Mouse (Mus musculus): ENCODE results near the gene Mdfic. TPM values are rescaled to one million over a fixed set of nuclear protein-coding genes. Genes with fewer than 3 reads are reported as not detected.

Mdfic gene
- total RNA-seq, 2 experiments from 2014 or later: 2.8 to 3.2 TPM

- intact Hi-C loops (cut with DNase I): no loop called here
Observed at GRCm38 (mm10) chr6:15777070-15777469, 56.6 kb downstream of the Mdfic start.

GRCm38 (mm10) chr6:15780127-15780526 is 59.7 kb downstream of the Mdfic start:
- no peak for DNase-seq (ENCODE audit: extremely low spot score in 1 of 2, low spot score in 2 of 2)
- intact Hi-C loops (cut with DNase I): no loop called here

More at GRCm38 (mm10) chr6:15777070-15777469, 56.6 kb downstream of the Mdfic start:
- DNase-seq (ENCODE audit: extremely low spot score in 1 of 2, low spot score in 2 of 2): no peak

- intact Hi-C loops (cut with DNase I): no loop called here
- no peak for DNase-seq (ENCODE audit: extremely low spot score in 1 of 2, low spot score in 2 of 2)
Observed at GRCm38 (mm10) chr6:15780688-15781087, 60.2 kb downstream of the Mdfic start.

- peak; percentile 54 to 80 for DNase-seq (ENCODE audit: extremely low spot score in 1 of 2, low spot score in 2 of 2)
- intact Hi-C loops (cut with DNase I): no loop called here
Observed at GRCm38 (mm10) chr6:15789523-15790500, 69.4 kb downstream of the Mdfic start.

- intact Hi-C loops (cut with DNase I): no loop called here
- DNase-seq (ENCODE audit: extremely low spot score in 1 of 2, low spot score in 2 of 2): no peak
Observed at GRCm38 (mm10) chr6:15792680-15793601, 72.5 kb downstream of the Mdfic start.

- DNase-seq (ENCODE audit: extremely low spot score in 1 of 2, low spot score in 2 of 2): no peak
- intact Hi-C loops (cut with DNase I): no loop called here
Observed at GRCm38 (mm10) chr6:15793602-15794345, 73.3 kb downstream of the Mdfic start.

GRCm38 (mm10) chr6:15794801-15795200 is 74.3 kb downstream of the Mdfic start:
- DNase-seq (ENCODE audit: extremely low spot score in 1 of 2, low spot score in 2 of 2): no peak
- intact Hi-C loops (cut with DNase I): no loop called here

GRCm38 (mm10) chr6:15807382-15807781 is 86.9 kb downstream of the Mdfic start:
- intact Hi-C loops (cut with DNase I): no loop called here
- no peak for DNase-seq (ENCODE audit: extremely low spot score in 1 of 2, low spot score in 2 of 2)

GRCm38 (mm10) chr6:15825236-15825635 is 104.8 kb downstream of the Mdfic start:
- no peak for DNase-seq (ENCODE audit: extremely low spot score in 1 of 2, low spot score in 2 of 2)
- intact Hi-C loops (cut with DNase I): no loop called here

- no peak for DNase-seq (ENCODE audit: extremely low spot score in 1 of 2, low spot score in 2 of 2)
- intact Hi-C loops (cut with DNase I): no loop called here
Observed at GRCm38 (mm10) chr6:15829812-15830211, 109.4 kb downstream of the Mdfic start.

GRCm38 (mm10) chr6:15830651-15831050 is 110.2 kb downstream of the Mdfic start:
- no peak for DNase-seq (ENCODE audit: extremely low spot score in 1 of 2, low spot score in 2 of 2)
- intact Hi-C loops (cut with DNase I): no loop called here

GRCm38 (mm10) chr6:15837695-15838094 is 117.2 kb downstream of the Mdfic start:
- intact Hi-C loops (cut with DNase I): no loop called here
- DNase-seq (ENCODE audit: extremely low spot score in 1 of 2, low spot score in 2 of 2): no peak

- intact Hi-C loops (cut with DNase I): no loop called here
Observed at GRCm38 (mm10) chr6:15839831-15840230, 119.4 kb downstream of the Mdfic start.

GRCm38 (mm10) chr6:15840429-15840828 is 120.0 kb downstream of the Mdfic start:
- intact Hi-C loops (cut with DNase I): no loop called here
- no peak for DNase-seq (ENCODE audit: extremely low spot score in 1 of 2, low spot score in 2 of 2)

More at GRCm38 (mm10) chr6:15839831-15840230, 119.4 kb downstream of the Mdfic start:
- DNase-seq (ENCODE audit: extremely low spot score in 1 of 2, low spot score in 2 of 2): no peak

- no peak for DNase-seq (ENCODE audit: extremely low spot score in 1 of 2, low spot score in 2 of 2)
- intact Hi-C loops (cut with DNase I): no loop called here
Observed at GRCm38 (mm10) chr6:15841476-15842209, 121.2 kb downstream of the Mdfic start.

GRCm38 (mm10) chr6:15843295-15843694 is 122.8 kb downstream of the Mdfic start:
- no peak for DNase-seq (ENCODE audit: extremely low spot score in 1 of 2, low spot score in 2 of 2)
- intact Hi-C loops (cut with DNase I): no loop called here

- intact Hi-C loops (cut with DNase I): no loop called here
Observed at GRCm38 (mm10) chr6:15845711-15846342, 125.4 kb downstream of the Mdfic start.

More at GRCm38 (mm10) chr6:15845711-15846342, 125.4 kb downstream of the Mdfic start:
- no peak for DNase-seq (ENCODE audit: extremely low spot score in 1 of 2, low spot score in 2 of 2)

Data from left cerebral cortex, postnatal 10 days (tissue).